Mouse (Mus musculus) lung, embryonic 14.5 days (tissue): ENCODE measurements around the gene Atp11a. TPM values are rescaled to one million over a fixed set of nuclear protein-coding genes. Genes with fewer than 3 reads are reported as not detected.
A peak's percentile ranks its signal among the peaks of the same experiment; 100 is the strongest.

Source experiments
- ATAC-seq: fragments of 200-750 bp; cut with Nextera tagmentation; 2 replicates; pipeline ENCODE4 v1.8.0; 2017; ENCODE audit warnings: mild to moderate bottlenecking, moderate TSS enrichment, moderate library complexity; ENCODE audit not compliant: insufficient read depth
- DNase-seq: peaks from one replicate; pipeline ENCODE4 v3.0.0-alpha.2; 2015
- H3K27ac ChIP-seq: fragments of 300-500 bp; sonication (generic); 2 replicates; pipeline ENCODE4 v1.5.1; 2014; ENCODE audit warnings: low read depth, mild to moderate bottlenecking, moderate library complexity
- H3K27me3 ChIP-seq: fragments of 300-500 bp; sonication (generic); 2 replicates; pipeline ENCODE4 v1.6.1; 2014; ENCODE audit warnings: low read length, control low read depth; ENCODE audit not compliant: insufficient read depth
- H3K36me3 ChIP-seq: fragments of 300-500 bp; sonication (generic); 2 replicates; pipeline ENCODE4 v1.6.1; 2014; ENCODE audit warnings: control low read depth; ENCODE audit not compliant: insufficient read depth
- H3K4me1 ChIP-seq: fragments of 300-500 bp; sonication (generic); 2 replicates; pipeline ENCODE4 v1.6.1; 2014; ENCODE audit warnings: antibody characterized with exemption, control low read depth; ENCODE audit not compliant: insufficient read depth
- H3K4me2 ChIP-seq: fragments of 300-500 bp; sonication (generic); 2 replicates; pipeline ENCODE4 v1.6.1; 2014; ENCODE audit warnings: mild to moderate bottlenecking
- H3K4me3 ChIP-seq: fragments of 300-500 bp; sonication (generic); 2 replicates; pipeline ENCODE4 v1.5.1; 2014; ENCODE audit warnings: low read depth, low read length
- H3K9ac ChIP-seq: fragments of 300-500 bp; sonication (generic); 2 replicates; pipeline ENCODE4 v1.6.1; 2014
- H3K9me3 ChIP-seq: fragments of 300-500 bp; sonication (generic); 2 replicates; pipeline ENCODE4 v1.6.1; 2016; ENCODE audit warnings: low read depth, low read length, control low read depth
- CTCF ChIP-seq: IDR thresholded peaks from 2 replicates; pipeline ENCODE4 v1.5.1; 2016; ENCODE audit warnings: antibody characterized with exemption, low read depth
- WGBS: fragments of 180-500 bp; shearing (Covaris S2); extraction: QIAGEN DNeasy Blood & Tissue Kit; methylation state at CpG from one replicate; pipeline ENCODE4 v1.1.7; 2014; 5-methylcytosine and 5-hydroxymethylcytosine counted together
- polyA plus RNA-seq: library from polyadenylated mRNA; unstranded; fragments of >200 nt; fragmentation: Nextera tagmentation; extraction: Ambion mirVana; gene quantifications from 2 replicates; pipeline ENCODE4 v1.2.1, GENCODE M21; 2014

The Atp11a gene
- polyA plus RNA-seq, 1 experiment from 2014 or later: 26.7 TPM

- Histone ChIP-seq H3K4me2 (no peak overlapping the region), H3K36me3 (peaks cover 75% of the 10 kb centered on the region), H3K4me3 (no peak overlapping the region), H3K9me3 (no peaks in the 10 kb centered on the region), H3K27ac (no peak overlapping the region), H3K9ac (no peak overlapping the region), H3K4me1 (no peaks in the 10 kb centered on the region), H3K27me3 (no peaks in the 10 kb centered on the region)
- DNase-seq (no peak), ATAC-seq (no peak)
- no peak for TF ChIP-seq CTCF
- WGBS: 91% methylated on average over 6 of the region's 6 CpGs
Measured at GRCm38 (mm10) chr8:12846447-12846846, 89.6 kb downstream of the Atp11a start.

- peaks cover 46% of the 10 kb centered on the region for H3K36me3 ChIP-seq
- no peak for TF ChIP-seq CTCF
- WGBS: 83% methylated on average over 10 of the region's 10 CpGs
Measured at GRCm38 (mm10) chr8:12851241-12851640, 94.4 kb downstream of the Atp11a start.

GRCm38 (mm10) chr8:12856038-12856437 lies 99.2 kb downstream of the Atp11a start:
- H3K27ac ChIP-seq: no peak overlapping the region
- WGBS: 52% methylated on average over 15 of the region's 15 CpGs
- H3K27me3 ChIP-seq: no peaks in the 10 kb centered on the region
- H3K4me2 ChIP-seq: no peak overlapping the region
- DNase-seq (no peak), ATAC-seq (no peak)
- no peaks in the 10 kb centered on the region for H3K9me3 ChIP-seq
- peaks cover 26% of the 10 kb centered on the region for H3K36me3 ChIP-seq
- H3K4me1 ChIP-seq: no peaks in the 10 kb centered on the region
- no peak overlapping the region for H3K9ac ChIP-seq
- no peak for TF ChIP-seq CTCF
- no peak overlapping the region for H3K4me3 ChIP-seq

More at GRCm38 (mm10) chr8:12851241-12851640, 94.4 kb downstream of the Atp11a start:
- Histone ChIP-seq H3K27ac (no peak overlapping the region), H3K4me1 (no peaks in the 10 kb centered on the region), H3K9me3 (no peaks in the 10 kb centered on the region), H3K4me2 (no peak overlapping the region), H3K4me3 (no peak overlapping the region), H3K9ac (no peak overlapping the region), H3K27me3 (no peaks in the 10 kb centered on the region)
- DNase-seq (no peak), ATAC-seq (no peak)

GRCm38 (mm10) chr8:12863061-12863460 lies 106.2 kb downstream of the Atp11a start:
- peaks cover 27% of the 10 kb centered on the region for H3K36me3 ChIP-seq
- H3K4me1 ChIP-seq: no peaks in the 10 kb centered on the region
- H3K4me2 ChIP-seq: no peak overlapping the region
- WGBS: 93% methylated on average over 3 of the region's 3 CpGs
- H3K4me3 ChIP-seq: no peak overlapping the region
- no peaks in the 10 kb centered on the region for H3K27me3 ChIP-seq
- ATAC-seq (no peak), DNase-seq (no peak)
- H3K27ac ChIP-seq: no peak overlapping the region
- TF ChIP-seq CTCF: no peak
- H3K9ac ChIP-seq: no peak overlapping the region; the same call in 1 of the 2 replicates
- no peaks in the 10 kb centered on the region for H3K9me3 ChIP-seq

- H3K36me3 ChIP-seq: peaks cover 27% of the 10 kb centered on the region
- DNase-seq (no peak), ATAC-seq (no peak)
- H3K9me3 ChIP-seq: no peaks in the 10 kb centered on the region
- no peaks in the 10 kb centered on the region for H3K4me1 ChIP-seq
- no peaks in the 10 kb centered on the region for H3K27me3 ChIP-seq
- no peak overlapping the region for H3K4me3 ChIP-seq
- H3K9ac ChIP-seq: no peak overlapping the region
- H3K4me2 ChIP-seq: no peak overlapping the region
- H3K27ac ChIP-seq: no peak overlapping the region
- no peak for TF ChIP-seq CTCF
- 84% methylated on average over 14 of the region's 14 CpGs for WGBS
Measured at GRCm38 (mm10) chr8:12863608-12864007, 106.8 kb downstream of the Atp11a start.

GRCm38 (mm10) chr8:12865790-12866189 lies 109.0 kb downstream of the Atp11a start:
- Histone ChIP-seq H3K27ac (no peak overlapping the region), H3K4me3 (no peak overlapping the region), H3K4me2 (no peak overlapping the region), H3K9ac (no peak overlapping the region), H3K36me3 (peaks cover 16% of the 10 kb centered on the region), H3K27me3 (no peaks in the 10 kb centered on the region), H3K9me3 (no peaks in the 10 kb centered on the region), H3K4me1 (no peaks in the 10 kb centered on the region)
- WGBS: 78% methylated on average over 6 of the region's 6 CpGs
- no peak for DNase-seq
- TF ChIP-seq CTCF: peak; percentile 39
- no peak for ATAC-seq

- Histone ChIP-seq H3K4me3 (no peak overlapping the region), H3K4me2 (no peak overlapping the region), H3K9me3 (no peaks in the 10 kb centered on the region), H3K4me1 (no peaks in the 10 kb centered on the region), H3K9ac (no peak overlapping the region), H3K36me3 (0 out of 2 replicates have a peak, but pooled peaks cover 11% of the 10 kb centered on the region), H3K27ac (no peak overlapping the region), H3K27me3 (no peaks in the 10 kb centered on the region)
- WGBS: 67% methylated on average over 3 of the region's 3 CpGs
- DNase-seq: no peak
- ATAC-seq: no peak
- TF ChIP-seq CTCF: no peak
Measured at GRCm38 (mm10) chr8:12869661-12870060, 112.8 kb downstream of the Atp11a start.

- Histone ChIP-seq H3K36me3 (0 out of 2 replicates have a peak, but pooled peaks cover 4% of the 10 kb centered on the region), H3K4me1 (no peaks in the 10 kb centered on the region), H3K4me3 (no peak overlapping the region), H3K27me3 (no peaks in the 10 kb centered on the region), H3K9ac (no peak overlapping the region), H3K27ac (no peak overlapping the region), H3K4me2 (no peak overlapping the region), H3K9me3 (no peaks in the 10 kb centered on the region)
- ATAC-seq (no peak), DNase-seq (no peak)
- no peak for TF ChIP-seq CTCF
- 82% methylated on average over 5 of the region's 5 CpGs for WGBS
Measured at GRCm38 (mm10) chr8:12870656-12871055, 113.8 kb downstream of the Atp11a start.
